Mouse (Mus musculus) granulocyte monocyte progenitor cell, adult 5-6 weeks (primary cell): ENCODE results near the gene Krtap1-5. TPM values are rescaled to one million over a fixed set of nuclear protein-coding genes. Genes with fewer than 3 reads are reported as not detected.

Source experiments
- ATAC-seq: replicated peaks from 2 replicates; pipeline ENCODE4 v1.8.0; 2016; ENCODE audit warnings: mild to moderate bottlenecking, moderate TSS enrichment, inconsistent platforms; ENCODE audit not compliant: poor library complexity, severe bottlenecking
- total RNA-seq, 2 experiments: library from RNA; stranded (forward) in 1 of 2; stranded (reverse) in 1 of 2; fragments of 200-712, 200-1000 nt in 1 of 2; fragments of >200 nt in 1 of 2; fragmentation: Nextera tagmentation in 1 of 2; gene quantifications; 2 replicates each; pipeline ENCODE4 v1.2.3; 2014 to 2017

Gene Krtap1-5
- total RNA-seq, 2 experiments from 2014 or later: not detected

DNA sequence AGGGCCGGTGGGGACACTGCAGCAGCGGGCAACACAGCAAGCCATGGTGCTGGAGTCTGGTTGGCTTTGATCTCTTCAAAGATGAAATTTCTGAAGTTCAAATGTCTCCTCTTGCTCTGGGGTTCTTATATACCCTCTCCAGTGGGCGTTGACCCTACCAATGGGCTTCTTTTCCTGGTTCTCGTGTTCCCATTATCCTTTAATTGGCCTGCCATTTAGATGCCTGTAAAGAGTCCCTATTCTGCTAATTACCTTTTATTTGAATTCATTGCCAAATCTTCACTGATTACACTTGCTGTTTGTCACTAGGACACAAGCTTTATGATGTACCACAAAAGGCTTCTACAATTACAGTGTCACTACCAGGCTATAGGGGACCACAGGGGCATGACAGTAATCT lies 30.1 kb downstream of the Krtap1-5 start, which contains the start of gene Krtap3-3:
TSS of gene Krtap3-3 (minus strand) at position 101 of the 400 bp plus-strand sequence.
- no peak for ATAC-seq

DNA sequence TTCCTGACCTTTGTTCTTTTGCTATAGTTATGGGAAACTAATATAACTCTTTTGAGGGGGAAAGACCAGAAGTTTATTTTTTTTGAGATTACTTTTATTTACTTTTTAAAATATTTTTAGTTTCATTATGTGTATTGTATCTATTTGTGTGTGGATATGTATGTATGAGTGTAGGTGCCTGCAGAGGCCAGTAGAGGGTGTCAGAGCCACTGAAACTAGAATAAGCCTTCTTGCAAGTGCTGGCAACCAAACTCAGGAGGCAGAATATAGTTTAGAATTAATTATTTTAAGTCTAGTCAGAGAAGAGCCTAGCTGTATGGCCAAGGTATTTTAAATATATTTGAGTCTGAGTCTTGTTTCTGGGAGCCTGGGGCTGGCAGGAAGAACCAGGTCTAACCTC lies 32.9 kb downstream of the Krtap1-5 start:
- no peak for ATAC-seq

GRCm38 (mm10) chr11:99539721-99540120 lies 41.1 kb downstream of the Krtap1-5 start:
- no peak for ATAC-seq

Other genes with a start within 250 kb of the Krtap1-5 start
Only the 30 nearest of the 36 such genes appear.
- gene Krt28, start 206.1 kb downstream of the Krtap1-5 start, total RNA-seq (2014; fragmentation: Nextera tagmentation): not detected in 2 replicates
- gene Krt28, start 206.1 kb downstream of the Krtap1-5 start, total RNA-seq (2017): not detected in 2 replicates
- gene Krt10, start 191.7 kb downstream of the Krtap1-5 start, total RNA-seq (2014; fragmentation: Nextera tagmentation): 1.7 and 7.5 TPM in 2 replicates
- 0.39 TPM in 1 of 2 replicates, not detected in the other for gene Krt10, start 191.7 kb downstream of the Krtap1-5 start, total RNA-seq (2017)
- not detected in 2 replicates for gene Krt12, start 158.8 kb downstream of the Krtap1-5 start, total RNA-seq (2014; fragmentation: Nextera tagmentation)
- not detected in 2 replicates for gene Krt12, start 158.8 kb downstream of the Krtap1-5 start, total RNA-seq (2017)
- gene Krt20, start 142.9 kb downstream of the Krtap1-5 start, total RNA-seq (2014; fragmentation: Nextera tagmentation): not detected in 2 replicates
- gene Krt20, start 142.9 kb downstream of the Krtap1-5 start, total RNA-seq (2017): not detected in 2 replicates
- not detected in 2 replicates for gene Krt23, start 87.9 kb downstream of the Krtap1-5 start, total RNA-seq (2014; fragmentation: Nextera tagmentation)
- gene Krt23, start 87.9 kb downstream of the Krtap1-5 start, total RNA-seq (2017): not detected in 2 replicates
- not detected in 2 replicates for gene Krt39, start 59.7 kb downstream of the Krtap1-5 start, total RNA-seq (2014; fragmentation: Nextera tagmentation)
- gene Krt39, start 59.7 kb downstream of the Krtap1-5 start, total RNA-seq (2017): not detected in 2 replicates
- gene Krt40, start 37.9 kb downstream of the Krtap1-5 start, total RNA-seq (2014; fragmentation: Nextera tagmentation): not detected in 2 replicates
- gene Krt40, start 37.9 kb downstream of the Krtap1-5 start, total RNA-seq (2017): not detected in 2 replicates
- not detected in 2 replicates for gene Krtap3-3, start 30.2 kb downstream of the Krtap1-5 start, total RNA-seq (2014; fragmentation: Nextera tagmentation)
- not detected in 2 replicates for gene Krtap3-3, start 30.2 kb downstream of the Krtap1-5 start, total RNA-seq (2017)
- not detected in 2 replicates for gene Krtap3-2, start 24.2 kb downstream of the Krtap1-5 start, total RNA-seq (2014; fragmentation: Nextera tagmentation)
- not detected in 2 replicates for gene Krtap3-2, start 24.2 kb downstream of the Krtap1-5 start, total RNA-seq (2017)
- gene Gm11939, start 21.6 kb downstream of the Krtap1-5 start, total RNA-seq (2014; fragmentation: Nextera tagmentation): not detected in 2 replicates
- gene Gm11939, start 21.6 kb downstream of the Krtap1-5 start, total RNA-seq (2017): not detected in 2 replicates
- not detected in 2 replicates for gene Krtap3-1, start 14.4 kb downstream of the Krtap1-5 start, total RNA-seq (2014; fragmentation: Nextera tagmentation)
- gene Krtap3-1, start 14.4 kb downstream of the Krtap1-5 start, total RNA-seq (2017): not detected in 2 replicates
- gene Krtap1-4, start 2.6 kb upstream of the Krtap1-5 start, total RNA-seq (2014; fragmentation: Nextera tagmentation): not detected in 2 replicates
- gene Krtap1-4, start 2.6 kb upstream of the Krtap1-5 start, total RNA-seq (2017): not detected in 2 replicates
- not detected in 2 replicates for gene Krtap1-3, start 10.3 kb upstream of the Krtap1-5 start, total RNA-seq (2014; fragmentation: Nextera tagmentation)
- not detected in 2 replicates for gene Krtap1-3, start 10.3 kb upstream of the Krtap1-5 start, total RNA-seq (2017)
- gene Krtap9-3, start 17.1 kb upstream of the Krtap1-5 start, total RNA-seq (2014; fragmentation: Nextera tagmentation): not detected in 2 replicates
- not detected in 2 replicates for gene Krtap9-3, start 17.1 kb upstream of the Krtap1-5 start, total RNA-seq (2017)
- gene Gm11938, start 22.3 kb upstream of the Krtap1-5 start, total RNA-seq (2014; fragmentation: Nextera tagmentation): not detected in 2 replicates
- not detected in 2 replicates for gene Gm11938, start 22.3 kb upstream of the Krtap1-5 start, total RNA-seq (2017)
- not detected in 2 replicates for gene Gm11937, start 29.2 kb upstream of the Krtap1-5 start, total RNA-seq (2014; fragmentation: Nextera tagmentation)
- not detected in 2 replicates for gene Gm11937, start 29.2 kb upstream of the Krtap1-5 start, total RNA-seq (2017)
- not detected in 2 replicates for gene Krtap2-4, start 33.8 kb upstream of the Krtap1-5 start, total RNA-seq (2014; fragmentation: Nextera tagmentation)
- not detected in 2 replicates for gene Krtap2-4, start 33.8 kb upstream of the Krtap1-5 start, total RNA-seq (2017)
- not detected in 2 replicates for gene Gm11562, start 39.4 kb upstream of the Krtap1-5 start, total RNA-seq (2014; fragmentation: Nextera tagmentation)
- not detected in 2 replicates for gene Gm11562, start 39.4 kb upstream of the Krtap1-5 start, total RNA-seq (2017)
- not detected in 2 replicates for gene Krtap4-1, start 47.2 kb upstream of the Krtap1-5 start, total RNA-seq (2014; fragmentation: Nextera tagmentation)
- gene Krtap4-1, start 47.2 kb upstream of the Krtap1-5 start, total RNA-seq (2017): not detected in 2 replicates
- not detected in 2 replicates for gene Krtap4-2, start 54.1 kb upstream of the Krtap1-5 start, total RNA-seq (2014; fragmentation: Nextera tagmentation)
- gene Krtap4-2, start 54.1 kb upstream of the Krtap1-5 start, total RNA-seq (2017): not detected in 2 replicates
- not detected in 2 replicates for gene Krtap4-7, start 63.1 kb upstream of the Krtap1-5 start, total RNA-seq (2014; fragmentation: Nextera tagmentation)
- not detected in 2 replicates for gene Krtap4-7, start 63.1 kb upstream of the Krtap1-5 start, total RNA-seq (2017)
- not detected in 2 replicates for gene Gm11555, start 69.2 kb upstream of the Krtap1-5 start, total RNA-seq (2014; fragmentation: Nextera tagmentation)
- gene Gm11555, start 69.2 kb upstream of the Krtap1-5 start, total RNA-seq (2017): not detected in 2 replicates
- gene Gm11563, start 77.9 kb upstream of the Krtap1-5 start, total RNA-seq (2014; fragmentation: Nextera tagmentation): not detected in 2 replicates
- not detected in 2 replicates for gene Gm11563, start 77.9 kb upstream of the Krtap1-5 start, total RNA-seq (2017)
- not detected in 2 replicates for gene Krtap4-6, start 84.9 kb upstream of the Krtap1-5 start, total RNA-seq (2014; fragmentation: Nextera tagmentation)
- not detected in 2 replicates for gene Krtap4-6, start 84.9 kb upstream of the Krtap1-5 start, total RNA-seq (2017)
- gene Gm14190, start 109.7 kb upstream of the Krtap1-5 start, total RNA-seq (2014; fragmentation: Nextera tagmentation): not detected in 2 replicates
- not detected in 2 replicates for gene Gm14190, start 109.7 kb upstream of the Krtap1-5 start, total RNA-seq (2017)
- gene Gm14180, start 153.3 kb upstream of the Krtap1-5 start, total RNA-seq (2014; fragmentation: Nextera tagmentation): not detected in 2 replicates
- gene Gm14180, start 153.3 kb upstream of the Krtap1-5 start, total RNA-seq (2017): not detected in 2 replicates
- not detected in 2 replicates for gene Gm11595, start 191.9 kb upstream of the Krtap1-5 start, total RNA-seq (2014; fragmentation: Nextera tagmentation)
- not detected in 2 replicates for gene Gm11595, start 191.9 kb upstream of the Krtap1-5 start, total RNA-seq (2017)
- not detected in 2 replicates for gene Krtap4-8, start 199.7 kb upstream of the Krtap1-5 start, total RNA-seq (2014; fragmentation: Nextera tagmentation)
- not detected in 2 replicates for gene Krtap4-8, start 199.7 kb upstream of the Krtap1-5 start, total RNA-seq (2017)
- gene Krtap4-9, start 204.2 kb upstream of the Krtap1-5 start, total RNA-seq (2014; fragmentation: Nextera tagmentation): not detected in 2 replicates
- not detected in 2 replicates for gene Krtap4-9, start 204.2 kb upstream of the Krtap1-5 start, total RNA-seq (2017)
- gene Gm11596, start 212.5 kb upstream of the Krtap1-5 start, total RNA-seq (2014; fragmentation: Nextera tagmentation): not detected in 2 replicates
- gene Gm11596, start 212.5 kb upstream of the Krtap1-5 start, total RNA-seq (2017): not detected in 2 replicates